Mouse (Mus musculus) midbrain, embryonic 14.5 days (tissue): ENCODE data around the gene Tle1. TPM values are rescaled to one million over a fixed set of nuclear protein-coding genes. Genes with fewer than 3 reads are reported as not detected.

Experiments
- ATAC-seq: fragments of 200-750 bp; cut with Nextera tagmentation; 2 replicates; pipeline ENCODE4 v1.8.0; 2017; ENCODE audit warnings: moderate number of reproducible peaks, moderate library complexity; ENCODE audit not compliant: low FRiP score, low TSS enrichment
- DNase-seq: peaks from one replicate; pipeline ENCODE4 v3.0.0-alpha.2; 2015
- H3K27ac ChIP-seq: fragments of 300-500 bp; sonication (generic); replicated peaks from 2 replicates; pipeline ENCODE4 v1.5.1; 2014; ENCODE audit warnings: mild to moderate bottlenecking, low read depth, low read length, moderate library complexity
- H3K27me3 ChIP-seq: fragments of 300-500 bp; sonication (generic); 2 replicates; pipeline ENCODE4 v1.6.1; 2014; ENCODE audit warnings: low read length, control low read depth, mixed read lengths; ENCODE audit not compliant: control insufficient read depth, insufficient read depth
- H3K36me3 ChIP-seq: fragments of 300-500 bp; sonication (generic); 2 replicates; pipeline ENCODE4 v1.6.1; 2014; ENCODE audit warnings: low read length, control low read depth; ENCODE audit not compliant: control insufficient read depth, insufficient read depth
- H3K4me1 ChIP-seq: fragments of 300-500 bp; sonication (generic); 2 replicates; pipeline ENCODE4 v1.6.1; 2014; ENCODE audit warnings: mild to moderate bottlenecking, antibody characterized with exemption, low read length, control low read depth; ENCODE audit not compliant: control insufficient read depth, insufficient read depth
- H3K4me2 ChIP-seq: fragments of 300-500 bp; sonication (generic); 2 replicates; pipeline ENCODE4 v1.6.1; 2014; ENCODE audit warnings: mild to moderate bottlenecking, low read length, moderate library complexity
- H3K4me3 ChIP-seq: fragments of 300-500 bp; sonication (generic); replicated peaks from 2 replicates; pipeline ENCODE4 v1.5.1; 2014; ENCODE audit warnings: low read depth, low read length
- H3K9ac ChIP-seq: fragments of 300-500 bp; sonication (generic); replicated peaks from 2 replicates; pipeline ENCODE4 v1.6.1; 2014; ENCODE audit warnings: mild to moderate bottlenecking, low read length, moderate library complexity
- H3K9me3 ChIP-seq: fragments of 300-500 bp; sonication (generic); 2 replicates; pipeline ENCODE4 v1.6.1; 2016; ENCODE audit warnings: low read length, control low read depth, mixed read lengths; ENCODE audit not compliant: control insufficient read depth
- WGBS: fragments of 180-500 bp; shearing (Covaris S2); extraction: QIAGEN DNeasy Blood & Tissue Kit; methylation state at CpG from one replicate; pipeline ENCODE4 v1.1.7; 2014; 5-methylcytosine and 5-hydroxymethylcytosine counted together
- polyA plus RNA-seq: library from polyadenylated mRNA; unstranded; fragments of >200 nt; fragmentation: Nextera tagmentation; extraction: Ambion mirVana; gene quantifications from 2 replicates; pipeline ENCODE4 v1.2.1, GENCODE M21; 2014

Gene Tle1
- polyA plus RNA-seq, 1 experiment from 2014 or later: 51.0 TPM

- H3K9ac ChIP-seq: no peak overlapping the region
- H3K9me3 ChIP-seq: no peaks in the 10 kb centered on the region
- ATAC-seq (peak; percentile 71), DNase-seq (no peak)
- peaks cover 6% of the 10 kb centered on the region; the same call in 1 of the 2 replicates for H3K36me3 ChIP-seq
- H3K4me1 ChIP-seq: peaks cover 38% of the 10 kb centered on the region
- H3K4me2 ChIP-seq: no peak overlapping the region; the same call in 1 of the 2 replicates
- no peaks in the 10 kb centered on the region for H3K27me3 ChIP-seq
- 0% methylated on average over 1 of the region's 1 CpGs for WGBS
- H3K27ac ChIP-seq: peak overlapping the region; percentile 15; the same call in 1 of the 2 replicates
- no peak overlapping the region for H3K4me3 ChIP-seq
These were observed 32.5 kb downstream of the Tle1 start for GRCm38 (mm10) chr4:72168267-72168666.

- Histone ChIP-seq H3K4me1 (peaks cover 38% of the 10 kb centered on the region), H3K9me3 (no peaks in the 10 kb centered on the region), H3K27ac (peak overlapping the region; percentile 53), H3K36me3 (peaks cover 6% of the 10 kb centered on the region; the same call in 1 of the 2 replicates), H3K4me2 (peak overlapping the region; percentile 19; the same call in 1 of the 2 replicates), H3K9ac (no peak overlapping the region), H3K4me3 (no peak overlapping the region), H3K27me3 (no peaks in the 10 kb centered on the region)
- peak; percentile 86 for DNase-seq
- 2% methylated on average over 2 of the region's 2 CpGs for WGBS
- peak; percentile 89 for ATAC-seq
These were observed 32.9 kb downstream of the Tle1 start for GRCm38 (mm10) chr4:72167761-72168229.

- Histone ChIP-seq H3K27me3 (no peaks in the 10 kb centered on the region), H3K4me3 (no peak overlapping the region), H3K9ac (no peak overlapping the region), H3K27ac (peak overlapping the region; percentile 53), H3K4me2 (peak overlapping the region; percentile 19; the same call in 1 of the 2 replicates), H3K36me3 (peaks cover 6% of the 10 kb centered on the region; the same call in 1 of the 2 replicates), H3K9me3 (no peaks in the 10 kb centered on the region), H3K4me1 (peaks cover 38% of the 10 kb centered on the region)
- WGBS: 17% methylated on average over 3 of the region's 3 CpGs
- DNase-seq (peak; percentile 58), ATAC-seq (peak; percentile 33; the same call in 1 of the 2 replicates)
These were observed 33.5 kb downstream of the Tle1 start for GRCm38 (mm10) chr4:72167171-72167570.

- Histone ChIP-seq H3K9me3 (no peaks in the 10 kb centered on the region), H3K36me3 (peaks cover 6% of the 10 kb centered on the region; the same call in 1 of the 2 replicates), H3K4me2 (no peak overlapping the region), H3K9ac (no peak overlapping the region), H3K4me1 (peaks cover 38% of the 10 kb centered on the region), H3K27ac (0 out of 2 replicates have a peak overlapping the region, but pooled peaks have one; percentile 38), H3K4me3 (no peak overlapping the region), H3K27me3 (no peaks in the 10 kb centered on the region)
- ATAC-seq (no peak), DNase-seq (peak; percentile 40)
- WGBS: 7% methylated on average over 2 of the region's 2 CpGs
These were observed 34.2 kb downstream of the Tle1 start for GRCm38 (mm10) chr4:72166561-72166960.

- no peaks in the 10 kb centered on the region for H3K9me3 ChIP-seq
- no peak overlapping the region for H3K9ac ChIP-seq
- WGBS: 91% methylated on average over 9 of the region's 9 CpGs
- no peak overlapping the region for H3K4me2 ChIP-seq
- H3K36me3 ChIP-seq: peaks cover 6% of the 10 kb centered on the region; the same call in 1 of the 2 replicates
- H3K4me3 ChIP-seq: no peak overlapping the region
- DNase-seq: no peak
- no peak overlapping the region for H3K27ac ChIP-seq
- H3K27me3 ChIP-seq: no peaks in the 10 kb centered on the region
- H3K4me1 ChIP-seq: peaks cover 36% of the 10 kb centered on the region
- ATAC-seq: no peak
These were observed 35.0 kb downstream of the Tle1 start for GRCm38 (mm10) chr4:72165765-72166164.

GRCm38 (mm10) chr4:72162445-72163218, 38.1 kb downstream of the Tle1 start:
- no peak for ATAC-seq
- H3K4me3 ChIP-seq: no peak overlapping the region
- no peaks in the 10 kb centered on the region for H3K27me3 ChIP-seq
- no peaks in the 10 kb centered on the region for H3K9me3 ChIP-seq
- no peak overlapping the region for H3K9ac ChIP-seq
- peaks cover 25% of the 10 kb centered on the region for H3K4me1 ChIP-seq
- DNase-seq: no peak
- 94% methylated on average over 4 of the region's 4 CpGs for WGBS
- 0 out of 2 replicates have a peak, but pooled peaks cover 3% of the 10 kb centered on the region for H3K36me3 ChIP-seq
- no peak overlapping the region for H3K27ac ChIP-seq
- H3K4me2 ChIP-seq: no peak overlapping the region

- H3K9me3 ChIP-seq: no peaks in the 10 kb centered on the region
- H3K4me2 ChIP-seq: peak overlapping the region; percentile 13; the same call in 1 of the 2 replicates
- H3K4me3 ChIP-seq: no peak overlapping the region
- ATAC-seq (peak; percentile 70), DNase-seq (peak; percentile 68)
- no peak overlapping the region for H3K27ac ChIP-seq
- H3K4me1 ChIP-seq: peaks cover 7% of the 10 kb centered on the region; the same call in 1 of the 2 replicates
- no peaks in the 10 kb centered on the region for H3K27me3 ChIP-seq
- 0 out of 2 replicates have a peak, but pooled peaks cover 9% of the 10 kb centered on the region for H3K36me3 ChIP-seq
- H3K9ac ChIP-seq: no peak overlapping the region
- WGBS: 21% methylated on average over 14 of the region's 14 CpGs
These were observed 40.6 kb downstream of the Tle1 start for GRCm38 (mm10) chr4:72160102-72160511.

GRCm38 (mm10) chr4:72157931-72158371, 42.8 kb downstream of the Tle1 start:
- ATAC-seq: 0 out of 2 replicates have a peak, but pooled peaks have one; percentile 31
- Histone ChIP-seq H3K9ac (no peak overlapping the region), H3K27ac (no peak overlapping the region), H3K4me1 (peaks cover 7% of the 10 kb centered on the region; the same call in 1 of the 2 replicates), H3K9me3 (no peaks in the 10 kb centered on the region), H3K36me3 (0 out of 2 replicates have a peak, but pooled peaks cover 9% of the 10 kb centered on the region), H3K27me3 (no peaks in the 10 kb centered on the region), H3K4me2 (no peak overlapping the region), H3K4me3 (no peak overlapping the region)
- WGBS: 67% methylated on average over 10 of the region's 10 CpGs
- peak; percentile 31 for DNase-seq
